Mouse (Mus musculus) forebrain, embryonic 11.5 days (tissue): Measurements from ENCODE around the gene Casp2. TPM values are rescaled to one million over a fixed set of nuclear protein-coding genes. Genes with fewer than 3 reads are reported as not detected.

Experiments used
- ATAC-seq: fragments of 200-750 bp; cut with Nextera tagmentation; replicated peaks from 2 replicates; pipeline ENCODE4 v1.8.0; 2017; ENCODE audit warnings: moderate TSS enrichment; ENCODE audit not compliant: low FRiP score
- DNase-seq: peaks from one replicate; pipeline ENCODE4 v3.0.0-alpha.2; 2017; ENCODE audit warnings: low spot score
- H3K27ac ChIP-seq: fragments of 300-500 bp; sonication (generic); 2 replicates; pipeline ENCODE4 v1.5.1; 2014; ENCODE audit warnings: low read depth, low read length
- H3K27me3 ChIP-seq: fragments of 300-500 bp; sonication (generic); 2 replicates; pipeline ENCODE4 v1.6.1; 2014; ENCODE audit warnings: mild to moderate bottlenecking, low read length, mixed read lengths; ENCODE audit not compliant: control insufficient read depth, insufficient read depth
- H3K36me3 ChIP-seq: fragments of 300-500 bp; sonication (generic); 2 replicates; pipeline ENCODE4 v1.6.1; 2014; ENCODE audit warnings: mild to moderate bottlenecking, low read length, moderate library complexity, mixed read lengths; ENCODE audit not compliant: control insufficient read depth, insufficient read depth
- H3K4me1 ChIP-seq: fragments of 300-500 bp; sonication (generic); replicated peaks from 2 replicates; pipeline ENCODE4 v1.6.1; 2014; ENCODE audit warnings: low read length, mixed read lengths; ENCODE audit not compliant: control insufficient read depth, insufficient read depth
- H3K4me2 ChIP-seq: fragments of 300-500 bp; sonication (generic); 2 replicates; pipeline ENCODE4 v1.6.1; 2014; ENCODE audit warnings: low read depth, mild to moderate bottlenecking, low read length, moderate library complexity, mixed read lengths; ENCODE audit not compliant: severe bottlenecking
- H3K4me3 ChIP-seq: fragments of 300-500 bp; sonication (generic); 2 replicates; pipeline ENCODE4 v1.5.1; 2014; ENCODE audit warnings: low read depth, low read length
- H3K9ac ChIP-seq: fragments of 300-500 bp; sonication (generic); 2 replicates; pipeline ENCODE4 v1.6.1; 2014; ENCODE audit warnings: low read length
- H3K9me3 ChIP-seq: fragments of 300-500 bp; sonication (generic); 2 replicates; pipeline ENCODE4 v1.6.1; 2016; ENCODE audit warnings: low read length, mixed read lengths; ENCODE audit not compliant: control insufficient read depth
- WGBS: fragments of 180-500 bp; shearing (Covaris S2); extraction: QIAGEN DNeasy Blood & Tissue Kit; methylation state at CpG from one replicate; pipeline ENCODE4 v1.1.7; 2014; 5-methylcytosine and 5-hydroxymethylcytosine counted together
- polyA plus RNA-seq: library from polyadenylated mRNA; unstranded; fragments of >200 nt; fragmentation: Nextera tagmentation; extraction: Ambion mirVana; gene quantifications from 2 replicates; pipeline ENCODE4 v1.2.1, GENCODE M21; 2014

Gene Casp2
- polyA plus RNA-seq, 1 experiment from 2014 or later = 77.5 TPM

DNA sequence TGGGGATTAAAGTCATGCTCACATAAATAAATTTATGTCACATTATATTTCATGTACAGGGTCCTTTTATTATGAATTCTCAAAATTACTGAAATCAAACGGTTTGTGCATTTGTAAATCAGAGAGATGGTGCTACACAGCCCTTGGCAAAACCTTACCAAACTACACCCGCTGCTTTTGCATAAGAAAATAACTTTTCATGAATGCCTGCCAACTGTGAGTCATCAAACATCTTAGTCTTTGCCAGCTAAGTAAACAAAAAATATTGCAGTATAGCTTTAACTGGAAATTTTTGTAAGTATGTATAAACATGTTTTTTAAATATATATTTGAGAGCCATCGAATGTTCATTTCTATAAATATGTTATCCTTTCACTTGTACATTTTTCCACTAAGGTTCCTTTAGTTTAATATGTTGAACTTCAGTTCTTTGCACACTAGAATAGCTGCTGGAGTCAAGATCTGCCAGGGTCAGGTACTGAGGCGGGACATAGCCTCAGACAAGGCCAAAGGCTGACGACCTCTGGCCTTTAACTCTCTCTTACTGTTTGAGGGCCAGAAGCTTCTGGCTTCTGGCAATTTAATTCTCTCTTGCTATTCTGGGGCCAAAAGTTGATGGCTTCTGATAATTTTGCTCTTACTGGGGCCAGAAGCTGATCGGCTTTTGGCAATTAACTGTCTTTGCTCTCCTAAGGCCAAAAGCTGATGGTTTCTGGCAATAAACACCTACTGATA lies 23.3 kb upstream of the Casp2 start:
- Histone ChIP-seq H3K4me1 (no peaks in the 10 kb centered on the region; the same call in 1 of the 2 replicates), H3K27ac (no peak overlapping the region), H3K27me3 (peaks cover 2% of the 10 kb centered on the region; the same call in 1 of the 2 replicates), H3K4me3 (no peak overlapping the region), H3K9ac (no peak overlapping the region), H3K36me3 (no peaks in the 10 kb centered on the region), H3K4me2 (no peak overlapping the region), H3K9me3 (no peaks in the 10 kb centered on the region)
- WGBS = 80% methylated on average over 6 of the region's 6 CpGs
- DNase-seq = no peak
- ATAC-seq = no peak

DNA sequence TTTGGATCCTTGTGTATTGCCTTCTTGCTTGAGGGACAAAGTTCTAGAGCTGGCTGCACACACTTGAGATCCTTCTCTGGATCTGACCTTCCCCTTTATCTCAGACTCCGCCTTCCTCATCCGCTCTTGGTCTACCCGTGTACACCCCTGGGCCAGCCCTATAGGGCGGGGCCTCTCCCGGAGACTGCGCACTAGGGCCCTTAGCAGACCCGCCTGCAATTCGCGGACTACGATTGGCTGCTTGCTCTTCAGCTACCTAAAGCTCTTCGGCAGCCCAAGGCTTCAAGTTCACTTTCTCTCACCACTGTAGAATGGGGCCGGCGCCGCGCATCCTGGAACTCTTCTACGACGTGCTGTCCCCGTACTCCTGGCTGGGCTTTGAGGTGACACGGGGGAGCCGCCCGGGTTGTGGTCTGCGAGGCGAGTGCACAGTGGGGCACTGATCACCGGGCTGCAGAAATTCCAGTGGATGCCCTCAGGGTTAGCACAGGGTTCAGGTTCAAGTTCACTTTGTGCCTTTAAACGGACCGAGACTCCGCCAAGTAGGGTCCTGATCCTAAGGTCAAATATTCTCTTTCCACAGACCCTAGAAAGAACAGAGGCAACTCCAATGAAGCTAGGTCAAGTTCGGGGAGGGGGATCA lies 19.0 kb upstream of the Casp2 start, which contains the start of gene Gstk1:
Gene Gstk1 (plus strand): TSS at position 225 of the 643 bp plus-strand sequence.
- H3K4me2 ChIP-seq = peak within 1 kb of the TSS; percentile 56
- no peak within 1 kb of the TSS for H3K27ac ChIP-seq
- H3K4me1 ChIP-seq = no peaks in the 10 kb centered on the region; the same call in 1 of the 2 replicates
- 3% methylated on average over 28 of the region's 28 CpGs for WGBS
- H3K27me3 ChIP-seq = peaks cover 7% of the 10 kb centered on the region
- H3K9ac ChIP-seq = peak within 1 kb of the TSS; percentile 56; the same call in 1 of the 2 replicates
- H3K4me3 ChIP-seq = peak within 1 kb of the TSS; percentile 42
- DNase-seq = peak; percentile 88
- ATAC-seq = peak; percentile 100
- H3K9me3 ChIP-seq = no peaks in the 10 kb centered on the region
- H3K36me3 ChIP-seq = no peaks in the 10 kb centered on the region

DNA sequence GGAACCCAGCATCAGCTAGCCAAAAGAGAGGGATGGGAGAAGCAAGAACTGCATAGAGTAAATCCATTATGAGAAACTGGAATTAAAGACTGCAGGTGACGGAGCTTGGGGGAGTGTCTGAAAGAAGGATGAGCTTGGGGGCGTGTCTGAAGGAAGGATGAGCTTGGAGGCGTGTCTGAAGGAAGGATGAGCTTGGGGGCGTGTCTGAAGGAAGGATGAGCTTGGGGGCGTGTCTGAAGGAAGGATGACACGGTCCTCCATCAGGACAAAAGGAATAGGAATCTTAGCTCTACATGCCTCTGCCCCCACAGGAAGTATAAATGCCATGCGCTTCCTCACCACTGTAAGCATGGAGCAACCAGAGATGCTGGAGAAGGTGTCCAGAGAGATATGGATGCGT lies 17.6 kb upstream of the Casp2 start:
- ATAC-seq (no peak), DNase-seq (no peak)
- H3K27ac ChIP-seq = no peak overlapping the region
- peaks cover 7% of the 10 kb centered on the region for H3K27me3 ChIP-seq
- no peak overlapping the region for H3K4me3 ChIP-seq
- H3K4me1 ChIP-seq = no peaks in the 10 kb centered on the region; the same call in 1 of the 2 replicates
- no peak overlapping the region for H3K4me2 ChIP-seq
- 5% methylated on average over 8 of the region's 8 CpGs for WGBS
- no peaks in the 10 kb centered on the region for H3K9me3 ChIP-seq
- no peak overlapping the region for H3K9ac ChIP-seq
- H3K36me3 ChIP-seq = no peaks in the 10 kb centered on the region

GRCm38 (mm10) chr6:42247981-42248380 lies 16.8 kb upstream of the Casp2 start:
- no peaks in the 10 kb centered on the region; the same call in 1 of the 2 replicates for H3K4me1 ChIP-seq
- H3K27ac ChIP-seq = no peak overlapping the region
- 100% methylated on average over 1 of the region's 1 CpGs for WGBS
- peaks cover 7% of the 10 kb centered on the region for H3K27me3 ChIP-seq
- no peaks in the 10 kb centered on the region for H3K36me3 ChIP-seq
- no peak overlapping the region for H3K4me3 ChIP-seq
- no peak overlapping the region for H3K4me2 ChIP-seq
- DNase-seq (no peak), ATAC-seq (no peak)
- no peak overlapping the region for H3K9ac ChIP-seq
- H3K9me3 ChIP-seq = no peaks in the 10 kb centered on the region

GRCm38 (mm10) chr6:42251791-42252190 lies 13.0 kb upstream of the Casp2 start:
- H3K4me3 ChIP-seq = no peak overlapping the region
- no peak overlapping the region for H3K4me2 ChIP-seq
- H3K4me1 ChIP-seq = no peaks in the 10 kb centered on the region
- DNase-seq (no peak), ATAC-seq (no peak)
- H3K9me3 ChIP-seq = no peaks in the 10 kb centered on the region
- WGBS = 88% methylated on average over 4 of the region's 4 CpGs
- H3K27me3 ChIP-seq = peaks cover 3% of the 10 kb centered on the region
- no peak overlapping the region for H3K9ac ChIP-seq
- H3K36me3 ChIP-seq = no peaks in the 10 kb centered on the region
- no peak overlapping the region for H3K27ac ChIP-seq

DNA sequence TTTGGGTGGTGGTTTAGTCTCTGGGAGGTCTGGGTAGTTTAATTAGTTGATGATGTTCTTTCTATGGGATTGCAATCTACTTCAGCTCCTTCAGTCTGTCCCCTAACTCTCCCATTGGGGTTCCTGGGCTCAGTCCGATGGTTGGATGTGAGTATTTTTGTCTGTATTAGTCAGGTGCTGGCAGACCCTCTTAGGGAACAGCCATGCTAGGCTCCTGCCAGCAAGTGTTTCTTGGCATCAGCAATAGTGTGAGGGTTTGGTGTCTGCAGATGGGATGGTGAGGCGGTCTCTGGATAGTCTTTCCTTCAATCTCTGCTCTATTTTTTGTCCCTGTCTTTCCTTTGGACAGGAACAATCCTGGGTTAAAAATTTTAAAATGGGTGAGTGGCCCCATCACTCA lies 11.7 kb upstream of the Casp2 start:
- H3K36me3 ChIP-seq = no peaks in the 10 kb centered on the region
- no peaks in the 10 kb centered on the region for H3K9me3 ChIP-seq
- H3K9ac ChIP-seq = no peak overlapping the region
- H3K4me1 ChIP-seq = no peaks in the 10 kb centered on the region
- ATAC-seq (no peak), DNase-seq (no peak)
- 92% methylated on average over 2 of the region's 2 CpGs for WGBS
- H3K27ac ChIP-seq = no peak overlapping the region
- no peak overlapping the region for H3K4me2 ChIP-seq
- H3K4me3 ChIP-seq = no peak overlapping the region
- no peaks in the 10 kb centered on the region for H3K27me3 ChIP-seq

DNA sequence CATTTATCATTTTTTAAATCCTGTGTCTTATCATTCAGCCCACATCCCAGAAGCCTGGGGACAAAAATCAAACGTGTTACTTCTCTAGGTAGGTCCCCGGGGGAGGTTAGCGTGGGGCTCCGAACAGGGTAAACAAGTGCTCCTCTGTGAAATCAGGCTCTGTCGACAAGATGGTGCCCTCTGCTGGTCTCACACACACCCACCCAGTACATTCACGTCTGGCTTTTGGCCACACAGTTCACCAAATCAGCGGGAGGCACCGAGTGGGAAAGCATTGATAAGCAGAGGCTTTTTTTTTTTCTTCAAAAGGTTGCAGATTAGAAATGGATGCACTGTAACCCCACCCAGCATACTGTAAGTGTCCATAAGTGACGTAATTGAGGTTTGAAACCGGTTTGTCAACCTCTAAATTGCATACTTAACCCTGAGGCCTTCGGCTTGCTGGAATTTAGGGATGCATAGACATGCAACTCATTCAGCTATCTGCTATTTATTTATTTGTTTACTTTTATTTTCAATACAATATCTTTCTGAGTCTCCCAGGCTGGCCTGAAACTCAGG lies 7.4 kb upstream of the Casp2 start:
- DNase-seq = peak; percentile 69
- Histone ChIP-seq H3K27me3 (no peaks in the 10 kb centered on the region), H3K4me2 (no peak overlapping the region), H3K36me3 (no peaks in the 10 kb centered on the region), H3K4me3 (no peak overlapping the region), H3K27ac (no peak overlapping the region), H3K9ac (no peak overlapping the region), H3K9me3 (no peaks in the 10 kb centered on the region), H3K4me1 (no peaks in the 10 kb centered on the region)
- 21% methylated on average over 11 of the region's 11 CpGs for WGBS
- peak; percentile 77 for ATAC-seq

DNA sequence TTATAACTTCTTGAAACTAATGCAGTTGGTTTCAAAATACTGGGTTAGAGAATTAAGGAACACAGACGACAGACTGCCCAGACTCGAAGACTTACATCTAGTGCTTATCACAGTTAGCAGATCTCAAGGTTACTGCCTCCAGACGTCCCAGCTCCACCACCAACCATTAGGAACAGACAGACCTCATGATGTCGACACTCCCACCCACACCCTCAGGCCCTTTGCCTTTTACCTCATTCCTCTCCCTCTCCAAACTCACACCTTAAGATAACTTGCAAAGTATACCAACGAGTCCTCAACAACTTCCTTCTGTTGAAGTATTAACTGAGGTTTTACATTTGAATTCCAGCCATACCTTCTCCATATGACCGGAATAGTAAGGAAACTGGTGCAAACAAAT lies 4.4 kb upstream of the Casp2 start:
- no peak overlapping the region for H3K4me3 ChIP-seq
- WGBS = 73% methylated on average over 6 of the region's 6 CpGs
- no peak overlapping the region for H3K27ac ChIP-seq
- no peaks in the 10 kb centered on the region for H3K4me1 ChIP-seq
- no peaks in the 10 kb centered on the region for H3K36me3 ChIP-seq
- H3K9ac ChIP-seq = no peak overlapping the region
- H3K9me3 ChIP-seq = no peaks in the 10 kb centered on the region
- ATAC-seq = no peak
- H3K27me3 ChIP-seq = no peaks in the 10 kb centered on the region
- no peak overlapping the region for H3K4me2 ChIP-seq
- DNase-seq = no peak
